Mouse (Mus musculus) MEL (cell line): Measurements from ENCODE around the gene Agap2. TPM values are rescaled to one million over a fixed set of nuclear protein-coding genes. Genes with fewer than 3 reads are reported as not detected.
"Not testable (repeated sequence)": the region's sequence is repeated elsewhere in the genome, so short reads cannot be mapped to it uniquely, and the experiment has no call there.

ENCODE experiments used
- DNase-seq: peaks from one replicate; pipeline ENCODE4 v3.0.0; 2011; ENCODE audit warnings: low read depth, low spot score
- H3K27ac ChIP-seq: 2 replicates; pipeline ENCODE4 v1.5.1; 2012; ENCODE audit warnings: low read depth, mild to moderate bottlenecking, control low read depth, low read length, moderate library complexity; ENCODE audit not compliant: control insufficient read depth
- H3K27me3 ChIP-seq, 2 experiments: fragments of 150-350 bp in 1 of 2; sonication (generic) in 1 of 2; 2 replicates each; pipeline ENCODE4 v1.6.1; 2012; ENCODE audit warnings: low read length in 2 of 2, mild to moderate bottlenecking in 2 of 2, improper control_type of control experiment in 1 of 2, moderate library complexity in 1 of 2; ENCODE audit not compliant: insufficient read depth in 2 of 2, control insufficient read depth in 1 of 2
- H3K36me3 ChIP-seq, 2 experiments: 2 replicates each; pipeline ENCODE4 v1.6.1; 2012 to 2014; ENCODE audit warnings: low read length in 2 of 2, improper control_type of control experiment in 1 of 2, inconsistent platforms in 1 of 2, mild to moderate bottlenecking in 1 of 2; ENCODE audit not compliant: insufficient read depth in 2 of 2, control insufficient read depth in 1 of 2
- H3K4me1 ChIP-seq, 2 experiments: fragments of 150-350 bp in 1 of 2; sonication (generic) in 1 of 2; 2 replicates each; pipeline ENCODE4 v1.6.1; 2012; ENCODE audit warnings: low read length in 2 of 2, improper control_type of control experiment in 1 of 2, mild to moderate bottlenecking in 1 of 2; ENCODE audit not compliant: insufficient read depth in 2 of 2, control insufficient read depth in 1 of 2
- H3K4me3 ChIP-seq, 2 experiments: fragments of 150-350 bp in 1 of 2; sonication (generic) in 1 of 2; 2 replicates each; pipeline ENCODE4 v1.5.1; 2012; ENCODE audit warnings: low read depth in 2 of 2, low read length in 2 of 2, mild to moderate bottlenecking in 2 of 2, moderate library complexity in 2 of 2, control low read depth in 1 of 2, improper control_type of control experiment in 1 of 2; ENCODE audit not compliant: control insufficient read depth in 1 of 2, insufficient read depth in 1 of 2
- H3K79me2 ChIP-seq: 2 replicates; pipeline ENCODE4 v1.6.1; 2012; ENCODE audit warnings: mild to moderate bottlenecking, low read length, moderate library complexity; ENCODE audit not compliant: control insufficient read depth, poor library complexity, insufficient read depth
- H3K9ac ChIP-seq: 2 replicates; pipeline ENCODE4 v1.6.1; 2012; ENCODE audit warnings: low read depth, mild to moderate bottlenecking, control low read depth, low read length, moderate library complexity; ENCODE audit not compliant: control insufficient read depth, poor library complexity, severe bottlenecking
- H3K9me3 ChIP-seq: fragments of 150-350 bp; sonication (generic); replicated peaks from 2 replicates; pipeline ENCODE4 v1.6.1; 2012; ENCODE audit warnings: mild to moderate bottlenecking, low read length, improper control_type of control experiment, moderate library complexity; ENCODE audit not compliant: insufficient read depth
- BHLHE40 ChIP-seq: IDR thresholded peaks from 2 replicates; pipeline ENCODE4 v1.6.1; 2012; ENCODE audit warnings: low read depth, mild to moderate bottlenecking, inconsistent platforms, low read length, improper control_type of control experiment, borderline replicate concordance
- CHD2 ChIP-seq: IDR thresholded peaks from 2 replicates; pipeline ENCODE4 v1.6.1; 2011; ENCODE audit warnings: low read length, improper control_type of control experiment
- CTCF ChIP-seq, 3 experiments: IDR thresholded peaks in 2 of 3; conservative IDR thresholded peaks in 1 of 3; 2 replicates each; pipeline ENCODE4 v1.5.1; 2011 to 2012; ENCODE audit warnings: low read length in 3 of 3, low read depth in 2 of 3, mild to moderate bottlenecking in 2 of 3, improper control_type of control experiment in 1 of 3, inconsistent platforms in 1 of 3, mixed read lengths in 1 of 3, moderate library complexity in 1 of 3; ENCODE audit not compliant: control insufficient read depth in 1 of 3, insufficient read depth in 1 of 3, poor library complexity in 1 of 3, severe bottlenecking in 1 of 3
- E2F4 ChIP-seq: IDR thresholded peaks from 2 replicates; pipeline ENCODE4 v1.6.1; 2011; ENCODE audit warnings: low read depth, low read length, improper control_type of control experiment, borderline replicate concordance
- EP300 ChIP-seq, 2 experiments: IDR thresholded peaks; 2 replicates each; pipeline ENCODE4 v1.6.1; 2011; ENCODE audit warnings: improper control_type of control experiment in 2 of 2, low read length in 2 of 2, low read depth in 1 of 2, mild to moderate bottlenecking in 1 of 2
- GATA1 ChIP-seq: IDR thresholded peaks from 2 replicates; pipeline ENCODE4 v1.6.1; 2011; ENCODE audit warnings: low read depth, low read length, improper control_type of control experiment
- KAT2A ChIP-seq: conservative IDR thresholded peaks from 2 replicates; pipeline ENCODE4 v1.6.1; 2012; ENCODE audit warnings: low read depth, low read length, improper control_type of control experiment, inconsistent platforms
- MEF2A ChIP-seq: IDR thresholded peaks from 2 replicates; pipeline ENCODE4 v1.6.1; 2014; ENCODE audit warnings: low read depth, mild to moderate bottlenecking, inconsistent platforms, low read length, improper control_type of control experiment; ENCODE audit not compliant: poor library complexity, insufficient replicate concordance, severe bottlenecking; ENCODE audit errors: extremely low read depth
- NRF1 ChIP-seq: IDR thresholded peaks from 2 replicates; pipeline ENCODE4 v1.6.1; 2014; ENCODE audit warnings: low read depth, mild to moderate bottlenecking, inconsistent platforms, low read length, improper control_type of control experiment, moderate library complexity; ENCODE audit not compliant: poor library complexity, insufficient read depth, severe bottlenecking
- POLR2AphosphoS2 ChIP-seq: IDR thresholded peaks from 2 replicates; pipeline ENCODE4 v1.6.1; 2011; ENCODE audit warnings: low read length, improper control_type of control experiment
- POLR2AphosphoS5 ChIP-seq: IDR thresholded peaks from 2 replicates; pipeline ENCODE4 v1.6.1; 2012; ENCODE audit warnings: low read depth, borderline replicate concordance, mild to moderate bottlenecking, inconsistent platforms, low read length, moderate library complexity, mixed read lengths
- SIN3A ChIP-seq: IDR thresholded peaks from 2 replicates; pipeline ENCODE4 v1.6.1; 2012; ENCODE audit warnings: low read length, improper control_type of control experiment, inconsistent platforms
- SMC3 ChIP-seq: IDR thresholded peaks from 2 replicates; pipeline ENCODE4 v1.6.1; 2011; ENCODE audit warnings: low read depth, low read length, improper control_type of control experiment
- TCF12 ChIP-seq: IDR thresholded peaks from 2 replicates; pipeline ENCODE4 v1.6.1; 2014; ENCODE audit warnings: low read depth, mild to moderate bottlenecking, inconsistent platforms, low read length, improper control_type of control experiment, moderate library complexity
- ZKSCAN1 ChIP-seq: IDR thresholded peaks from 2 replicates; pipeline ENCODE4 v1.6.1; 2012; ENCODE audit warnings: low read depth, mild to moderate bottlenecking, inconsistent platforms, low read length, improper control_type of control experiment, moderate library complexity
- polyA plus RNA-seq, 2 experiments: library from polyadenylated mRNA; stranded (reverse) in 1 of 2; unstranded in 1 of 2; fragments of >175 nt in 1 of 2; fragments of >200 nt in 1 of 2; gene quantifications; 2 replicates each; pipeline versions ENCODE4 v1.2.1 to v1.2.4; 2012; ENCODE audit warnings: low replicate concordance in 2 of 2, low read depth in 1 of 2; ENCODE audit not compliant: insufficient read length in 2 of 2, insufficient read depth in 1 of 2, missing spikeins in 1 of 2
- total RNA-seq: library from RNA; depleted of rRNA; stranded (reverse); fragments of 300-350 nt; gene quantifications from 2 replicates; pipeline ENCODE4 v1.2.3, GENCODE M21; 2012

Gene Agap2
- total and polyA plus RNA-seq, 3 experiments: 0.04 to 0.46 TPM; not detected in 1

GRCm38 (mm10) chr10:127061085-127061484, 14.0 kb upstream of the Agap2 start:
- DNase-seq: no peak
- Histone ChIP-seq H3K27me3 (no peaks in the 10 kb centered on the region), H3K4me3 (no peak overlapping the region), H3K4me1 (peaks cover 3 to 21% of the 10 kb centered on the region in 2 experiments; a peak in 3 of 4 replicates)
- no peak for TF ChIP-seq EP300 (IDR thresholded peaks at IDR 0.05; ENCODE audit: low read depth in 1 of 2, low read length in 2 of 2)
- no peak for TF ChIP-seq POLR2AphosphoS5
- TF ChIP-seq TCF12: no peak
- no peak for TF ChIP-seq NRF1
- TF ChIP-seq MEF2A: no peak
- no peak for TF ChIP-seq CTCF (IDR thresholded peaks at IDR 0.05 in 2 of 3, conservative IDR thresholded peaks at IDR 0.05 in 1 of 3; ENCODE audit: control insufficient read depth in 1 of 3, insufficient read depth in 1 of 3, low read depth in 2 of 3, low read length in 3 of 3, poor library complexity in 1 of 3, severe bottlenecking in 1 of 3)
- TF ChIP-seq GATA1: no peak
- no peak for TF ChIP-seq SMC3
- TF ChIP-seq E2F4: no peak
- no peak for TF ChIP-seq POLR2AphosphoS2
- no peak for TF ChIP-seq ZKSCAN1
- no peak for TF ChIP-seq SIN3A
- TF ChIP-seq BHLHE40: no peak
- TF ChIP-seq KAT2A: no peak
- TF ChIP-seq, all 39 proteins: peak for 0
- peaks cover 12 to 20% of the 10 kb centered on the region in 2 experiments for H3K36me3 ChIP-seq
- H3K79me2 ChIP-seq: peaks cover 21% of the 10 kb centered on the region
- H3K27ac ChIP-seq: no peak overlapping the region
- no peak overlapping the region for H3K9ac ChIP-seq
- no peaks in the 10 kb centered on the region for H3K9me3 ChIP-seq

- no peaks in the 10 kb centered on the region for H3K27me3 ChIP-seq
- no peak overlapping the region for H3K27ac ChIP-seq
- H3K9ac ChIP-seq: no peak overlapping the region
- peaks cover 12 to 20% of the 10 kb centered on the region in 2 experiments for H3K36me3 ChIP-seq
- peaks cover 3 to 21% of the 10 kb centered on the region in 2 experiments; a peak in 3 of 4 replicates for H3K4me1 ChIP-seq
- H3K4me3 ChIP-seq: no peak overlapping the region
- H3K79me2 ChIP-seq: peaks cover 21% of the 10 kb centered on the region
- no peaks in the 10 kb centered on the region for H3K9me3 ChIP-seq
- DNase-seq: no peak
- TF ChIP-seq CHD2: no peak
Observed at GRCm38 (mm10) chr10:127061513-127061912, 13.6 kb upstream of the Agap2 start.

GRCm38 (mm10) chr10:127062101-127062500, 13.0 kb upstream of the Agap2 start:
- not testable (repeated sequence) for H3K9me3 ChIP-seq, H3K4me3 ChIP-seq, H3K27me3 ChIP-seq, H3K27ac ChIP-seq, DNase-seq
- peak overlapping the region; percentile 30; the same call in 1 of the 2 replicates for H3K9ac ChIP-seq
- H3K4me1 ChIP-seq: peaks cover 3 to 21% of the 10 kb centered on the region in 2 experiments
- H3K36me3 ChIP-seq: peaks cover 12 to 24% of the 10 kb centered on the region in 2 experiments
- peaks cover 21% of the 10 kb centered on the region for H3K79me2 ChIP-seq
